Mouse (Mus musculus): ENCODE data around the gene Sema5a. TPM values are rescaled to one million over a fixed set of nuclear protein-coding genes. Genes with fewer than 3 reads are reported as not detected.

Sema5a gene
- polyA plus RNA-seq, 1 experiment from 2014 or later, result 11.1 TPM

DNA sequence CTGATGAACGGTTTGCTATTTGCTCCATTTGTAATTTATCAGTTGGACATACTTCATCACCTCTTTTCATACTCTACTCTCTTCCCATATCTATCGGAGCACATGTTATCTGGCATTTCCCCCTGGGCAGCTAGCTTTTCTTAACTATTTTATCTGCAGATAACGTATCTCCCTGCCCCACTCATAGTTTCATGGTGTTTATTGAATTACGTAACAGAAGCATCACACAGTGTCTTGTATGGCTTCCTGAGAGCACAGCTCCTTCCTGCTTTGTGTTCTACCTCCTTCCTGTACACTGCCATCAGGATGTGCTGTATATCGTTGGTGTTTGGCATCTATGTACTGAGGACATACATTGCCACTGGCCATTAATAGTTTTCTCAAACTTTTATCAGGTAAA is 98.9 kb downstream of the Sema5a start:
- H3K27ac ChIP-seq (replicated peaks), result no peak overlapping the region
- H3K36me3 ChIP-seq, result no peaks in the 10 kb centered on the region
- ATAC-seq (ENCODE audit: low FRiP score, low read depth), result no peak
- WGBS, result 87% methylated on average over 5 of the region's 5 CpGs
- H3K4me3 ChIP-seq, result no peak overlapping the region
- no peaks in the 10 kb centered on the region for H3K9me3 ChIP-seq
- H3K4me1 ChIP-seq (replicated peaks), result no peaks in the 10 kb centered on the region
- no peak overlapping the region for H3K4me2 ChIP-seq
- no peak overlapping the region for H3K9ac ChIP-seq
- no peaks in the 10 kb centered on the region for H3K27me3 ChIP-seq

DNA sequence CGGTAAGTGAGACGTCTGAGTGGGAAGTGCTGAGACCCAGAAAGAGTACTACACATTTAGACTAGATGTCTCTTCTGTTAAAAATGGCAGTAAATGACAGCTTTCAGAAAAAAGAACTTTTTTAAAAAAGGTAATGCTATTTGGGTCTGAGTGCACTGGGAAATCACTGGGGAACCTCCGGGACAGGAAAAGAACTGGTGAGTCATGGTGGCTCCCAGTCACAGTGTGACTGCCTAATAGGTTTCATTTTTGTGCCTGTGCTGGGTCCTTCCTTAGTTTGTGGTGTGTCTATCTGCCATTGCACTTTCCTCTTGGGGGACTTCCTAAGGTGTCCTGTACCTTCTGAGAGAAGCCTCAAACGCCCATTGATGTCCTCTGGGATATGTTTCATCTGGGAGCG is 102.7 kb downstream of the Sema5a start:
- Histone ChIP-seq H3K4me2 (no peak overlapping the region), H3K9me3 (no peaks in the 10 kb centered on the region), H3K4me3 (no peak overlapping the region), H3K36me3 (no peaks in the 10 kb centered on the region), H3K9ac (no peak overlapping the region), H3K27me3 (no peaks in the 10 kb centered on the region), H3K4me1 (replicated peaks) (no peaks in the 10 kb centered on the region), H3K27ac (replicated peaks) (no peak overlapping the region)
- ATAC-seq (ENCODE audit: low FRiP score, low read depth), result no peak
- WGBS, result 90% methylated on average over 5 of the region's 5 CpGs

DNA sequence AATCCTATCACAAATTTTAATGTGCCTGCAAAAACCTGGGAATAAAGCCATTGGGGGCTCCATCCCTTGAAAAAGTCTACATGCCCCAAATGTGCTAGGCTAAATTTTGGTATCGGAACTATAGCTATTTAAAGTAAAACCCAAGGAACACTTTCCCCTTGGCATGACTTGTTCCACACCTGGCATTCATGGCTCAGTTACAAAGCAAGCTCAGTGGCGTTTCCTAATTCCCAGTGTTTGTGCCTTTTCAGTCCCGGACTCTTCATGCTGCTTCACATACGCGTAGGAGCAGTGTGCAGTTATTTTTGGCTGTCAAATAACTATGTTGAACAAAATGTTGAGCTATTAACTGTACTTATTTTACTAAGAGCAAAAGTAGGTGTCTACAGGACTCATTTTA is 104.7 kb downstream of the Sema5a start:
- H3K9ac ChIP-seq, result no peak overlapping the region
- no peak overlapping the region for H3K4me2 ChIP-seq
- peaks cover 7% of the 10 kb centered on the region for H3K4me1 ChIP-seq (replicated peaks)
- no peak for ATAC-seq (ENCODE audit: low FRiP score, low read depth)
- no peaks in the 10 kb centered on the region for H3K27me3 ChIP-seq
- no peak overlapping the region for H3K27ac ChIP-seq (replicated peaks)
- 90% methylated on average over 5 of the region's 5 CpGs for WGBS
- no peak overlapping the region for H3K4me3 ChIP-seq
- no peaks in the 10 kb centered on the region for H3K36me3 ChIP-seq
- no peaks in the 10 kb centered on the region for H3K9me3 ChIP-seq

DNA sequence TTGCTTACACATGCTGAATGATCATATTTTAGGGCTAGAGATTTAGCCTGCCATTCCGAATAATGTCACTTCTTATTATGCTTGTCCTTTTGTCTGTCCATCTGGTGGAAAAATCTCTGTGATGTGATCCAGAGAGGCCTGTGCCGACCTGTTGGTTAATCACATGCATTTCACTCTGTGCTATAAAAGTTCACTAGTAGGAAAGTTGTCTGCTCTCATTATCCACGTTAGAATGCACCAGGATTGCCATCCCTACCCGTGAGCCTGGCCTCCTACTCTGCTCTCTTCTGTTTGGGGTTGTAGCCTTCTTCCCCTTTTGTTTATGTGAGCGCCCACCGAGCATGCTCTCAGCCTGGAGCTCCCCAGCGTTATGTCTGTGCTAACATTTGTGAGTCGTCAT is 108.4 kb downstream of the Sema5a start:
- no peak overlapping the region for H3K27ac ChIP-seq (replicated peaks)
- H3K4me1 ChIP-seq (replicated peaks), result peaks cover 7% of the 10 kb centered on the region
- H3K4me2 ChIP-seq, result no peak overlapping the region
- H3K9me3 ChIP-seq, result no peaks in the 10 kb centered on the region
- no peaks in the 10 kb centered on the region for H3K27me3 ChIP-seq
- no peak overlapping the region for H3K4me3 ChIP-seq
- no peak for ATAC-seq (ENCODE audit: low FRiP score, low read depth)
- WGBS, result 23% methylated on average over 8 of the region's 8 CpGs
- H3K36me3 ChIP-seq, result no peaks in the 10 kb centered on the region
- H3K9ac ChIP-seq, result no peak overlapping the region

DNA sequence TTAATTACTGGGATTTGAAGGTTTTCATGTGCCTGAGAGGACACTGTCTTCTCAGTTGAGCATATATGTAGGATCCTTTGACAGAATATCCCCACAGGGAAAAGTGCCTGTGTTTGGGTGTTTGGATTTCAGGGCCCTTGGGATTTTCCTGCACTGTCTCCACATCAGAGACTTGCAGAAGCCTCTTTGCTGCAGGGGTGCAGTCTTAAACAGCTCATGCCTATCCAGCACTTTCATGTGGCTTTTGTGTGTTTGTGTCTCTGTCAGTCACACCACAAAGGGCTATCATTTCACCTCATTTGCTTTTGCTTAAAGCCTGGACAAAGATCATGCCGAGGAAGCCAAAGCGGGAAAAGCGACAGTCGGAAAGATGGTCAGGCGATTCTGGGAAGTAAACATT is 108.9 kb downstream of the Sema5a start:
- Histone ChIP-seq H3K36me3 (no peaks in the 10 kb centered on the region), H3K9ac (no peak overlapping the region), H3K4me1 (replicated peaks) (peaks cover 7% of the 10 kb centered on the region), H3K27me3 (no peaks in the 10 kb centered on the region), H3K4me2 (no peak overlapping the region), H3K9me3 (no peaks in the 10 kb centered on the region), H3K27ac (replicated peaks) (no peak overlapping the region), H3K4me3 (no peak overlapping the region)
- ATAC-seq (ENCODE audit: low FRiP score, low read depth), result no peak
- 23% methylated on average over 5 of the region's 5 CpGs for WGBS

DNA sequence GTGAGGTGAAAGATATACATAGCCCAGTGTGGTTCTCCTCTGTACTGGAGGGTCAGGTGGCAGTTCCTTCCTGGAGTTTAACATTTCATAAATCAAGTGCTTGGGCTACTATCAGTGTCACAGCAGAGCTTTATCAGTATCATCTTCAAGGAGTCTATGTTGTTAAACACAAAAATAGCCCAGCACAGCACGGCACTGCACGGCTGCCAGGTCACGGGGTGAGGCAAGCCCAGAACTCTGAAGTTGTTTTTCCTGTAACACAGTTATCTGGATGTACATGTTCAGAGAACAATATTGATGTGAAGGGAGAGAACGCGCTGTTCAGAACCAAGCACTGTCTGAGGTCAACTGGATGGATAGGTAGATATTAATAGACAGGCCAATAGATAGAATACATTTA is 112.2 kb downstream of the Sema5a start:
- 86% methylated on average over 5 of the region's 5 CpGs for WGBS
- no peaks in the 10 kb centered on the region for H3K9me3 ChIP-seq
- H3K27ac ChIP-seq (replicated peaks), result no peak overlapping the region
- no peak overlapping the region for H3K4me3 ChIP-seq
- H3K9ac ChIP-seq, result no peak overlapping the region
- no peak overlapping the region for H3K4me2 ChIP-seq
- H3K27me3 ChIP-seq, result no peaks in the 10 kb centered on the region
- H3K4me1 ChIP-seq (replicated peaks), result peaks cover 7% of the 10 kb centered on the region
- no peak for ATAC-seq (ENCODE audit: low FRiP score, low read depth)
- H3K36me3 ChIP-seq, result no peaks in the 10 kb centered on the region

DNA sequence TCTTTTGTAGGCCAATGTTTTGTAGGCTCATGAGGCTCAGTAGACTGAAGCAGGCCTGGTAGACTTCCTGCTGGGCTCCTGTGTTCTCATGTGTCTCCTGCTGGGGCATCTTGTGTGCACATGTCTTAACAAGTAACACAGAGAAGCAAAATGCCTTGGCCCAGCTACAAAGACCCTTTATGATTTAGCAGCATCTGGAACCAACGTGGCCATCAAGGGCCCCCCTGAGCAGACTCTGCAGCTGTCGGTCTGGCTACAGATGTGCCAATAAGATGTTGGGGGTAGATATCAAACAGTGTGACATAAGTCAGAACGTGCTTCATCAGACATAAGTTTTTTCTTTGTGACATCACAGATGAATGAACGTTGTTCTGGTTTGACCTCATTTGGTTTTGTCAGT is 123.2 kb downstream of the Sema5a start:
- Histone ChIP-seq H3K27me3 (no peaks in the 10 kb centered on the region), H3K9ac (no peak overlapping the region), H3K4me2 (no peak overlapping the region), H3K9me3 (no peaks in the 10 kb centered on the region), H3K36me3 (no peaks in the 10 kb centered on the region), H3K4me3 (no peak overlapping the region), H3K27ac (replicated peaks) (no peak overlapping the region), H3K4me1 (replicated peaks) (no peaks in the 10 kb centered on the region)
- ATAC-seq (ENCODE audit: low FRiP score, low read depth), result no peak
- WGBS, result 68% methylated on average over 4 of the region's 4 CpGs

DNA sequence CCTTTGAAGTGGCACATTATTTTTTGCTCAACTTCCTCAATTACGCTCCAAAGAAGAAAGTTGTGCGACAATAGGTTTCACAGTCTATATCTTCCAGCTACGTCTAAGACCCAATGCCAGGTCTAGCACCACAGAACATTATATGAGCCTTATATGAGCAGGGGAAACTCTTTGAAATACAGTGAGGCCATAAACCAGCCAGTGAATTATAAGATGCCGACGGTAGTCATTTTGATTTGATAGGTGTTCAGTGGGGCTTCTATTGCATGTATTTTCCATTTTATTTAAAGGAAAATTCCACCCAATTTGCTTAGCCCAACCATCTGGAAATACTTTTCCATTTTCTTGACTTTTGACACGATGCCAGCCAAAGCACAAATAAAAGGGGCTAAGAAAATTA is 126.3 kb downstream of the Sema5a start:
- no peaks in the 10 kb centered on the region for H3K36me3 ChIP-seq
- H3K27ac ChIP-seq (replicated peaks), result no peak overlapping the region
- H3K4me1 ChIP-seq (replicated peaks), result no peaks in the 10 kb centered on the region
- no peaks in the 10 kb centered on the region for H3K27me3 ChIP-seq
- no peak overlapping the region for H3K4me3 ChIP-seq
- no peaks in the 10 kb centered on the region for H3K9me3 ChIP-seq
- ATAC-seq (ENCODE audit: low FRiP score, low read depth), result no peak
- H3K9ac ChIP-seq, result no peak overlapping the region
- 91% methylated on average over 6 of the region's 6 CpGs for WGBS
- H3K4me2 ChIP-seq, result no peak overlapping the region

DNA sequence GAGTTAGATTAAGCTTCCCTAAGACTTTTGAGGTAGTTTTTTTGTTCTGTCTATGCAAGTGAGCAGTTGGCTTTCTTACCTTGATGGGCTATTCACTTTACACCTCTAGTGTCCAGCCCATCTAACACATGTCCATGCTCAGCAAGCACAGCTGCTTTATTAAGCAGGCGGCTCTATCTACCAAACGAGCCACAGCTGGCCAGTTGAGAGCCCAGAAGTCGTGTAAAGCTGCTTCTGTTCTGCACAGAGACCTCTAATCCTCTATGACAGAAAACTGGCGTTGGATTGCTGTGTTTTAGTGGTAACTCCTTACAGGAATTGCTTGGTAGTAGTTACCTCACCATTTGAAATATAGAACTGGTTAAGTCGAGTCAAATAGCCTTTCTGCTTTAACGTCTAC is 126.8 kb downstream of the Sema5a start:
- Histone ChIP-seq H3K4me1 (replicated peaks) (no peaks in the 10 kb centered on the region), H3K4me3 (no peak overlapping the region), H3K36me3 (no peaks in the 10 kb centered on the region), H3K27me3 (no peaks in the 10 kb centered on the region), H3K27ac (replicated peaks) (no peak overlapping the region), H3K9me3 (no peaks in the 10 kb centered on the region), H3K4me2 (no peak overlapping the region), H3K9ac (no peak overlapping the region)
- ATAC-seq (ENCODE audit: low FRiP score, low read depth), result no peak
- WGBS, result 78% methylated on average over 6 of the region's 6 CpGs

DNA sequence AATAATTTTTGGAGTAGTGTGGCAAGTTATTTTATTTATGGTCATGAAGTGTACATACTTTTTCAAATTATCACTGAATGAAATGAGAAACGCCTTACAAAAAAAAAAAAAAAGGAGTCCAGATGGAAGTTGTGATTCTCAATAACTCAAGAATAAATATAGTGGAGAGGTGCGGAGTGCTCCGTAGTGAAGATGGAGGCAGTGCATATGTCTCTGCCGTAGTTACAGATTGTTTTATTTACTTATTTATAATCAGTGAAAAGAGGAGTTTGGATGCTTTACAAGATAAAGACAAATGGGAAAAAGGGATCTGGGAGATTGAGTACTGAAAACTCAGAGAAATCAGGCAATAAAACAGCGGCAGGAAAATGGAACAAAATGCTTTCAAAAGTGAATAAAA is 131.7 kb downstream of the Sema5a start:
- no peak overlapping the region for H3K9ac ChIP-seq
- no peak overlapping the region for H3K4me2 ChIP-seq
- no peaks in the 10 kb centered on the region for H3K4me1 ChIP-seq (replicated peaks)
- WGBS, result 91% methylated on average over 5 of the region's 5 CpGs
- no peaks in the 10 kb centered on the region for H3K36me3 ChIP-seq
- no peaks in the 10 kb centered on the region for H3K27me3 ChIP-seq
- no peaks in the 10 kb centered on the region for H3K9me3 ChIP-seq
- no peak overlapping the region for H3K27ac ChIP-seq (replicated peaks)
- no peak overlapping the region for H3K4me3 ChIP-seq
- no peak for ATAC-seq (ENCODE audit: low FRiP score, low read depth)

DNA sequence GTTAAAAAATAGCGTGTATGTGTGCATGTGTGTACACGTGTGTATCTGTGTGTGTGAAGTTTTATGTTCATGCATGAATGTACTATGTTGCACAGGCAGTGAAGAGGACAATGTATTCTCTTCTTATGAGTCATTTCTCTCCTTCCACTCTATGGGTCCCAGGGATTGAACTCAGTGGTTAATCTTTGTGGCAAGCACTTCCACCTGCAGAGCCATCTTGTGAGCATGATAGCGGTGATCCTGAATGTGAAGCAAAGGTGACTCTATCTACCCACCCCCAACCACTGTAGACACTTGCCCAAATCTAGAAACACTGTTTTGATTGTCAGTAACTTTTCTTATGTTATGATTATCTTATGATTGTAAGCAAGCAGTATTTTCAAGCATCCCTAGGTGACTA is 133.2 kb downstream of the Sema5a start:
- H3K27ac ChIP-seq (replicated peaks), result no peak overlapping the region
- no peaks in the 10 kb centered on the region for H3K9me3 ChIP-seq
- H3K27me3 ChIP-seq, result no peaks in the 10 kb centered on the region
- no peak overlapping the region for H3K4me2 ChIP-seq
- H3K9ac ChIP-seq, result no peak overlapping the region
- 94% methylated on average over 3 of the region's 3 CpGs for whole genome bisulfite sequencing
- H3K36me3 ChIP-seq, result no peaks in the 10 kb centered on the region
- no peak for ATAC-seq (ENCODE audit: low FRiP score, low read depth)
- H3K4me1 ChIP-seq (replicated peaks), result no peaks in the 10 kb centered on the region
- H3K4me3 ChIP-seq, result no peak overlapping the region

DNA sequence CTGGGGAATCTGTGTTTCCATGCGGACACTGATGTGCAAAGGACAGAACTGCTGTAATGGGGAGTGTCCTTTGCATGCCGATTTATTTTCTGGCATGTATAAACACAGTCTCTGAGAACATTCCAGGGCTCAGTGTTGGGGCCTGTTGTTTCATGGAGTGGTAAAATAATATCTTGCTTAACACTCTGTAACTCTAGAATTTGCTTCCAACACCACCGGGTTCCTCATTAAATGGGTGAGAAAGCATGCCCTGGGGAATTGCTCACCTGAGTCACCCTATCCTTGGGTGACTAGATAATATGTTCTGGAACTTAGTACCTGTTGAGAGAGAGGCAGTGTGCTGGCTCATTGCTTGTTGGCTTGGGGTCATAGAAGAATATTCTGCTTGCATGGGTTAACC is 135.7 kb downstream of the Sema5a start:
- H3K4me1 ChIP-seq (replicated peaks), result no peaks in the 10 kb centered on the region
- H3K27me3 ChIP-seq, result no peaks in the 10 kb centered on the region
- H3K4me2 ChIP-seq, result no peak overlapping the region
- no peak overlapping the region for H3K9ac ChIP-seq
- ATAC-seq (ENCODE audit: low FRiP score, low read depth), result no peak
- H3K9me3 ChIP-seq, result no peaks in the 10 kb centered on the region
- H3K4me3 ChIP-seq, result no peak overlapping the region
- H3K36me3 ChIP-seq, result no peaks in the 10 kb centered on the region
- whole genome bisulfite sequencing, result 87% methylated on average over 3 of the region's 3 CpGs
- H3K27ac ChIP-seq (replicated peaks), result no peak overlapping the region

DNA sequence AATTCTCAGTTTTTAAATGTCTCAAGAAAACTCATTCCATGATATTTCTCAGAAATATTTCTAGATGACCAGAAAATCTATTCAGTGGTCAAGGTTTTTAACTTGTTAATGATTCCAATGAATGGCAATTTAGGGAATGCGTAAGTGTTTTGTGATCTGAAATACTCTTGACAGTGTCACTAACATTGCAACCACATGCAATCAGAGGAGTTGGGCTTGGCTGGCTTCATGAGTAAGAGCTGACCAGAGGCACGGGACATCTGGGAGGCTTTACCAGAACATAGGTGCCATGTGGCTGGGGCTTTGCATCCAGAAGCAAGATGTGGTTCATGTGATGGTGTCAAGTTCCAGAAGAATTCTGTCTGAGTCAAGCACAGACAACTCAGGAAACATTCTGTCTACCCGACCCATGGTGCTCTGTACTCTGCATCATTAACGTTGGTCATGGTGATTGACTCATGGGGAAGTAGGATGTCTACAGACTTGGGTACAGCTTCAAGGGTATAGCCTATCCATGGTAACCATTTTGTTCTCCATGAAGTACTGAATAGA is 138.4 kb downstream of the Sema5a start:
- H3K9me3 ChIP-seq, result no peaks in the 10 kb centered on the region
- no peak overlapping the region for H3K27ac ChIP-seq (replicated peaks)
- no peaks in the 10 kb centered on the region for H3K36me3 ChIP-seq
- ATAC-seq (ENCODE audit: low FRiP score, low read depth), result no peak
- no peaks in the 10 kb centered on the region for H3K4me1 ChIP-seq (replicated peaks)
- no peaks in the 10 kb centered on the region for H3K27me3 ChIP-seq
- H3K4me3 ChIP-seq, result no peak overlapping the region
- no peak overlapping the region for H3K4me2 ChIP-seq
- H3K9ac ChIP-seq, result no peak overlapping the region
- WGBS, result 93% methylated on average over 4 of the region's 4 CpGs
